Mouse (Mus musculus) brain, embryonic 14.5 days (tissue): ENCODE results near the gene Tbc1d30.

Experiments used
- CTCF ChIP-seq: fragments of 200-500 bp; IDR thresholded peaks from 2 replicates; pipeline ENCODE4 v1.5.1; 2012; ENCODE audit warnings: inconsistent platforms, mild to moderate bottlenecking, moderate library complexity, borderline replicate concordance; ENCODE audit not compliant: insufficient read depth, insufficient read length; ENCODE audit errors: extremely low read depth
- POLR2A ChIP-seq: fragments of 200-500 bp; IDR thresholded peaks from 2 replicates; pipeline ENCODE4 v1.6.1; 2012; ENCODE audit warnings: mild to moderate bottlenecking, inconsistent platforms, borderline replicate concordance; ENCODE audit not compliant: poor library complexity, insufficient read depth, insufficient read length, severe bottlenecking; ENCODE audit errors: extremely low read depth

- TF ChIP-seq CTCF, result no peak
- no peak for TF ChIP-seq POLR2A
Measured at GRCm38 (mm10) chr10:121351692-121352290, 713 bp upstream of the Tbc1d30 start.
